12 mouse cellular contexts compared by ENCODE assay signal in the genomic region with DNA sequence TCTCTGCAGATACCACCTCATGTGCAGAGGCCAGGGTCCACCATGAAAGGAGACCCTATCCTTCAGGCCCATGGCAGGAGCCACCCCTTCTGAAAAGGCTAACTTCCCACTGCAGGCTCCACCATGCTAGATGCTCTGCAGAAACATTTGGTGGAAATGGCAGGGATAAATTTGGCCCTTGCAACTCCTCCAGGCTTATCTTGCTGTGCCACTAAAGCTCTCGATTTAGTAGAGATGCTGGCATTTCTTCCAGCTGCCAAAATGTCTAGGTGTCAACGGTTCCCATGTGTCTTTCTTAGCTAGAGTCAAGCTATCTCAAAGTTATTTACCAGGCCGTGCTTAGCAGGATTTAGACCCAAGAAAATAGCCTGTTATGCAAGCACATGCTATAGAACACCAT.
"Had no signal": no experiment of that assay in that cellular context is flagged by ENCODE, and none has a peak within 500 bp of the region (broad histone marks: within the 10 kb centered on the region; RNA-seq: fewer than 3 reads in every experiment).

No protein-coding gene starts in this region.

- H3K27ac ChIP-seq: limb, embryonic 12.5 days; liver, embryonic 13.5 days; lung, embryonic 15.5 days; midbrain, embryonic 13.5 days; neural tube, embryonic 12.5 days; stomach, postnatal 0 days had no signal

- H3K9me3 ChIP-seq: liver, embryonic 13.5 days; lung, embryonic 15.5 days; midbrain, embryonic 13.5 days; neural tube, embryonic 12.5 days had no signal

- H3K4me1 ChIP-seq: limb, embryonic 12.5 days; liver, embryonic 13.5 days; lung, embryonic 15.5 days; midbrain, embryonic 13.5 days had no signal

- H3K27me3 ChIP-seq: limb, embryonic 12.5 days; liver, embryonic 13.5 days; lung, embryonic 15.5 days; midbrain, embryonic 13.5 days; neural tube, embryonic 12.5 days had no signal

- H3K4me3 ChIP-seq: limb, embryonic 12.5 days; liver, embryonic 13.5 days; lung, embryonic 15.5 days; midbrain, embryonic 13.5 days; neural tube, embryonic 12.5 days had no signal

- DNase-seq: kidney, adult 8-10 months; kidney, postnatal 25 days; liver; liver, embryonic 13.5 days; liver, postnatal 0 days; thymus, adult 2 months; thymus, postnatal 25 days had no signal

- H3K36me3 ChIP-seq: limb, embryonic 12.5 days; liver, embryonic 13.5 days; lung, embryonic 15.5 days; midbrain, embryonic 13.5 days; neural tube, embryonic 12.5 days had no signal
